Mouse (Mus musculus) cerebellum, adult 2 months (tissue): Measurements from ENCODE around the gene Mipep. TPM values are rescaled to one million over a fixed set of nuclear protein-coding genes. Genes with fewer than 3 reads are reported as not detected.

Experiments used
- DNase-seq, 2 experiments: peaks; one replicate each; pipeline ENCODE4 v3.0.0; 2021
- H3K27ac ChIP-seq: fragments of 200-500 bp; 2 replicates; pipeline ENCODE4 v1.5.1; 2012; ENCODE audit warnings: low read length, control low read depth, inconsistent platforms; ENCODE audit not compliant: insufficient read depth
- H3K27me3 ChIP-seq: fragments of 200-500 bp; 2 replicates; pipeline ENCODE4 v1.6.1; 2012; ENCODE audit warnings: inconsistent platforms, mild to moderate bottlenecking, low read length, moderate library complexity; ENCODE audit not compliant: control insufficient read depth, insufficient read depth
- H3K4me1 ChIP-seq: fragments of 200-500 bp; 2 replicates; pipeline ENCODE4 v1.6.1; 2011; ENCODE audit warnings: low read length; ENCODE audit not compliant: control insufficient read depth, insufficient read depth
- H3K4me3 ChIP-seq: fragments of 200-500 bp; replicated peaks from 2 replicates; pipeline ENCODE3; 2011; ENCODE audit warnings: mild to moderate bottlenecking, low read depth, low read length, control low read depth; ENCODE audit not compliant: insufficient read depth
- CTCF ChIP-seq: fragments of 200-500 bp; IDR thresholded peaks from 2 replicates; pipeline ENCODE4 v1.5.1; 2011; ENCODE audit warnings: low read depth, mild to moderate bottlenecking, control low read depth, low read length, moderate library complexity, borderline replicate concordance; ENCODE audit not compliant: insufficient read depth
- POLR2A ChIP-seq: fragments of 200-500 bp; IDR thresholded peaks from 2 replicates; pipeline ENCODE4 v1.6.1; 2011; ENCODE audit warnings: low read length, control low read depth, borderline replicate concordance; ENCODE audit not compliant: insufficient read depth
- WGBS: fragments of 180-500 bp; shearing (Covaris S2); methylation state at CpG from one replicate; pipeline ENCODE4 v1.1.7; 2018; 5-methylcytosine and 5-hydroxymethylcytosine counted together
- polyA plus RNA-seq: library from polyadenylated mRNA; depleted of rRNA; stranded (reverse); fragments of >200 nt; gene quantifications from 2 replicates; pipeline ENCODE4 v1.2.3, GENCODE M21; 2012

The Mipep gene
- polyA plus RNA-seq, 1 experiment, result 17.9 TPM

DNA sequence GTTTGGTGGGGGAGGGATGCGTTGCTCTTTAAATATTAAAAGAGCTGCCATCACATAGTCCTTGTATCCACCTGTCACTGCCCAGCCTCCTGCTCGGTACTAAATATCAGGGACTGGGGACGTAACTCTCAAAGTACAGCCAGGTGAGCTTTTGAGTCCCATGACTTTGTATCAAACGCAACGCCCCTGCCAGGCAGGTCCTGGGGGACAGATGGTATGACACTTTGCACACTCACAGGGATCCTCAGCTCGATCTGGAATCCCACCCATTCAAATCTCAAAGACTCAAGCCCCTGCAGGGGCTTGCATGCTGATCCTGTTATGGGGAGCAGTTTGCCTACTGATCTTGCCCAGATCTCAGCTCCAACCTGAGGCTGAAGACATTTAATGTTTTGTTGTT lies 13.8 kb upstream of the Mipep start:
- WGBS, result 57% methylated on average over 6 of the region's 6 CpGs
- no peak for TF ChIP-seq POLR2A
- no peak for TF ChIP-seq CTCF
- H3K27ac ChIP-seq, result no peak overlapping the region
- H3K27me3 ChIP-seq, result no peaks in the 10 kb centered on the region
- no peak overlapping the region for H3K4me3 ChIP-seq
- no peak for DNase-seq
- H3K4me1 ChIP-seq, result peaks cover 4% of the 10 kb centered on the region; the same call in 1 of the 2 replicates

DNA sequence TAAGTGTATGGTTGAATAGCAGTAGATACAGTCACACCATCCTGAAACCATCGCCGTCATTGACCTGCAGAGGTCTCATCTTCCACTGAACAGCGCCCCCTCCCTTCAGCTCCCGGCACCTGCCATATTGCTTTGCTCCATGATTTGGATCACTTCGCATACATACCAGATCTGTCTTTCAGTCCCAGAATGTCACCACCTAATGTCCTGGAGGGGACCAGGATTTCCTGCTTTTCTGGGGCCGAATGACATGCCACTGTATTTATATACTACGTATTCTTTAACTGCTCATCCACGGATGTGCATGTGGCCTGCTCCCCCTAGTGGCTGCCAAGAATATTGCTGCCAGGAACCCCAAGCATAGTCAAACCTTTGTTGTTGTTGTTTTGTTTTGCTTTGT lies 13.3 kb upstream of the Mipep start:
- WGBS, result 5% methylated on average over 8 of the region's 8 CpGs
- H3K27me3 ChIP-seq, result no peaks in the 10 kb centered on the region
- TF ChIP-seq CTCF (peak; percentile 86), POLR2A (no peak)
- peak overlapping the region; percentile 3; the same call in 1 of the 2 replicates for H3K27ac ChIP-seq
- DNase-seq, result peak; percentile 72 to 84
- peak overlapping the region; percentile 30 for H3K4me3 ChIP-seq
- peaks cover 4% of the 10 kb centered on the region; the same call in 1 of the 2 replicates for H3K4me1 ChIP-seq

DNA sequence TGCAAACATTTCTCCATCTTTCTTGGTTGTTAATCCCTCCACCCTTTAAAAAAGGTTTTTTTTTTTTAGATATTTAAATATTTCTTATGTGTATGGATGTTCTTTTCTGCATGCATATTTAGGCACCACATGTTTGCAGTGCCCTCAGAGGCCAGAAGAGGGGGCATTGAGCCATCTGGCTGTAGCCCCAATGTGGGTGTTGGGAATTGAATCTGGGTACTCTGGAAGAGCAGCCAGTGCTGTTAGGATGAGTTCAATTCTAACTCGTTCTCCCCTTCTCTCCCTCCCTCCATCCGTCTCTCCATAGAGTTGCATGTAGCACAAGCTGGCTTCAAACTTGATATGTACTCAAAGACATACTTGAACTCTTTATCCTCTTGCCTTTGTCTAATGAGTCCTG lies 10.9 kb upstream of the Mipep start:
- no peak for TF ChIP-seq POLR2A
- TF ChIP-seq CTCF, result no peak
- peaks cover 4% of the 10 kb centered on the region; the same call in 1 of the 2 replicates for H3K4me1 ChIP-seq
- H3K27ac ChIP-seq, result no peak overlapping the region
- no peak overlapping the region for H3K4me3 ChIP-seq
- no peak for DNase-seq
- WGBS, result 82% methylated on average over 2 of the region's 2 CpGs
- H3K27me3 ChIP-seq, result no peaks in the 10 kb centered on the region

DNA sequence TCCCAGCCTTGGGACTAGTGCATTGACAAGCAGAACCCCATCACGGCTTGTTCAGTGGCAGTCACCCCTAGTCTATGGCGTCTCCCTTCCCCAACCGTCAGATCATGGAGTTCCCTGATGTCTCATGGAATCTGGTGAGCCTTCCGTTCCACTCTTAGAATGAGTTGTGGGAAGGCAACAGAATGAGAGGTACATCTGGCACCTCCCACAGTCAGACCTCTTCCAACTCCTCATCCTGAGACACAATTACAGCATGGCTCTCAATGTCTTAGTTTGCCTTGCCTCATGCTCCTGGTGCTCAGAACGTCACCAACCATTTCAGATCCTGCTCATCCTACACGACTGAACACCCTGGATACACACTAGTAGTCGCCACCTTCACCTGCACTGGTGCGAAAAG lies 7.9 kb upstream of the Mipep start:
- no peak overlapping the region for H3K27ac ChIP-seq
- no peak overlapping the region for H3K4me3 ChIP-seq
- no peaks in the 10 kb centered on the region for H3K4me1 ChIP-seq
- 83% methylated on average over 8 of the region's 8 CpGs for WGBS
- TF ChIP-seq POLR2A, result no peak
- TF ChIP-seq CTCF, result no peak
- no peaks in the 10 kb centered on the region for H3K27me3 ChIP-seq
- no peak for DNase-seq

DNA sequence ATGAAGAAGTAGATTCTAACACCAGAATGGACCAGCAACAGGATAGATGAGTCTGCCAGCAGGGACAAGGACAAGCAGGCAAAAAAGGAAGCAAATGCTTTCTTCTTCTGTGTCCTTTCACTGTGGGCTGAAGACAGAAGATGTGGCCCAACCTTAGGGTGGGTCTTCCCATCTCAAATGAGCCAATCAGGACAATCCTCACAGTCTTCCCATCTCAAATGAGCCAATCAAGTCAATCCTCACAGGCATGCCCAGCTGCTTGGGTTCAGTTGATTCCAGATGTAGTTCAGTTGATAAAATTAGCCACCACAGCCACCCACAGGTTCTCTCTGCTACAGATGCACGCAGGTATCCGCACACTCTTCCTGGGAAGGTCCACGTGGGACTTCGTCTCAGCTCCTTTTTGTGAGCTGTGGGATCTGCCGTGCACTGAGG lies 6.9 kb upstream of the Mipep start:
- Histone ChIP-seq H3K4me1 (no peaks in the 10 kb centered on the region), H3K4me3 (no peak overlapping the region), H3K27me3 (no peaks in the 10 kb centered on the region), H3K27ac (no peak overlapping the region)
- TF ChIP-seq CTCF, result no peak
- no peak for TF ChIP-seq POLR2A
- WGBS, result 88% methylated on average over 5 of the region's 5 CpGs
- DNase-seq, result no peak

DNA sequence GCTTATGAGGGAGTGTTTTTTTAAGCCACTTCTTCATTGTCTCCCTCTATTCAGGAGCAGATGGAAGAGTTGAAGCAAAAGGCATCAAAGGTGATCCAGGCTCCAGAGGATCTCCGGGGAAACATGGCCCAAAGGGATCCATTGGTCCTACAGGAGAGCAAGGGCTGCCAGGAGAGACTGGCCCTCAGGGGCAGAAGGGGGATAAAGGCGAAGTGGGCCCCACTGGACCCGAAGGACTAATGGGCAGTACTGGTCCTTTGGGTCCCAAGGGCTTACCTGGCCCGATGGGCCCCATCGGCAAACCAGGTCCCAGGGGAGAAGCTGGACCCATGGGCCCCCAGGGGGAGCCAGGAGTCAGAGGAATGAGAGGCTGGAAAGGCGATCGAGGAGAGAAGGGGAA lies 5.2 kb upstream of the Mipep start:
- TF ChIP-seq POLR2A (no peak), CTCF (no peak)
- Histone ChIP-seq H3K4me3 (no peak overlapping the region), H3K27me3 (no peaks in the 10 kb centered on the region), H3K27ac (no peak overlapping the region), H3K4me1 (no peaks in the 10 kb centered on the region)
- no peak for DNase-seq
- WGBS, result 91% methylated on average over 7 of the region's 7 CpGs

DNA sequence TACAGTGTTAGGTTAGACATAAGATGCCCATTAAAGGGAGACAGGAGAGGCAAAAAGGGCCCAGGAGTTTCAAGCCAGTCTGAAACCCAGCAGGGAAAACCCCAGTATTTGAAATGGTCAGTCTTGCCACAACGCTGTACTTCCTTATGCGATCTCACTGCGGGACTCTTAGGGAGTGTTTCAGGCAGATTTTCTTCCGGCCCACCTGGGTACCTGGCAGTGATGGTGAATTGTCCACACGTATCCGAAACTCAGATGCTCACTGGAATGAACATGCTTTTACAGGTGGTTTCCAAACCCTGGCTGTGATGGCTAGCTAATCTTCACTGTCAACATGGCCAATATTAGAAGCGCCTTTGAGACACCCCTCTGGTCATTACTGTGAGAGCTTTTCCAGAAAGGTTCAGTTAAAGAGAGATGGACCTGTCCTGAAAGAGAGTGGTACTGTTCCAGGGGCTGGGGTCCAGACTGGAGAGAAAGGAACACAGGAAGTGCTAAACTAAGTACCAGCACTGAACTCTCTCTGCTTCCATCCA lies 2.2 kb upstream of the Mipep start:
- DNase-seq, result no peak
- H3K27me3 ChIP-seq, result no peaks in the 10 kb centered on the region
- 47% methylated on average over 7 of the region's 7 CpGs for WGBS
- H3K27ac ChIP-seq, result no peak overlapping the region
- no peaks in the 10 kb centered on the region for H3K4me1 ChIP-seq
- H3K4me3 ChIP-seq, result no peak overlapping the region
- no peak for TF ChIP-seq CTCF
- no peak for TF ChIP-seq POLR2A

DNA sequence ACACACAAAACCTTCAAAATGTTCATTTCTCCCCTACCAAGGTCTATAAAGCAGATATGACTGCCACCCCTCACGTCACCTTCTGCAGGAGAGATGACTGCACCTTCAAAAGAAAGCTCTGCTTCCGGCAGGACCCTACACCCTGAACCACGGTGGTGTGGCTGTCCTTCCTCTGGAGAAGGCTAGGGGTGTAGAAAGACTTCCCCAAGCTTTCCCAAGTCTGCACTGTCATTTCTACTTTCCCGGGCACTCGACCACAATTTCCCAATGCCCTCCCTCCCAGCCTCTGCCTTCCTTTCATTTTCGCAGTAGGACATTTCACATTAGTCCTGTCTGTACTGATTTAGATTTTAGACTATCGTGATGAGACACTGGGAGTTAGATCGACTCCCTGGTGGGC lies 1.2 kb upstream of the Mipep start:
- Histone ChIP-seq H3K4me3 (no peak overlapping the region), H3K27me3 (no peaks in the 10 kb centered on the region), H3K4me1 (peaks cover 3% of the 10 kb centered on the region; the same call in 1 of the 2 replicates), H3K27ac (no peak overlapping the region)
- WGBS, result 47% methylated on average over 8 of the region's 8 CpGs
- no peak for DNase-seq
- no peak for TF ChIP-seq CTCF
- no peak for TF ChIP-seq POLR2A
